Mouse (Mus musculus) C2C12 (cell line): ENCODE measurements around the gene Gm21981.

Experiments used
- CEBPB ChIP-seq: IDR thresholded peaks from one replicate; pipeline ENCODE4 v1.6.1; 2011; ENCODE audit warnings: low read depth, mild to moderate bottlenecking, control low read depth, moderate library complexity
- CTCF ChIP-seq: IDR thresholded peaks from one replicate; pipeline ENCODE4 v1.5.1; 2011; ENCODE audit not compliant: control insufficient read depth, insufficient read depth, insufficient read length
- FOSL1 ChIP-seq: IDR thresholded peaks from one replicate; pipeline ENCODE4 v1.8.0; 2011; ENCODE audit warnings: mild to moderate bottlenecking, low read length; ENCODE audit not compliant: poor library complexity, insufficient read depth, severe bottlenecking
- MAX ChIP-seq: IDR thresholded peaks from one replicate; pipeline ENCODE4 v1.6.1; 2011; ENCODE audit warnings: mild to moderate bottlenecking, control low read depth
- MYOD1 ChIP-seq: IDR thresholded peaks from one replicate; pipeline ENCODE4 v1.6.1; 2011; ENCODE audit warnings: low read depth; ENCODE audit not compliant: control insufficient read depth, insufficient read length
- MYOG ChIP-seq: IDR thresholded peaks from one replicate; pipeline ENCODE4 v1.6.1; 2011; ENCODE audit not compliant: control insufficient read depth, insufficient read length; ENCODE audit errors: extremely low read depth
- USF1 ChIP-seq: IDR thresholded peaks from one replicate; pipeline ENCODE4 v1.6.1; 2011; ENCODE audit warnings: low read depth, mild to moderate bottlenecking, control low read depth, moderate library complexity

- no peak for TF ChIP-seq CTCF
- TF ChIP-seq CEBPB, result no peak
- no peak for TF ChIP-seq MAX
- no peak for TF ChIP-seq USF1
- TF ChIP-seq MYOD1, result no peak
- TF ChIP-seq MYOG, result no peak
- TF ChIP-seq FOSL1, result no peak
Measured at GRCm38 (mm10) chr17:47651953-47652352, 42.3 kb downstream of the Gm21981 start.
